Mouse (Mus musculus): ENCODE data around the gene Iqgap1.

The Iqgap1 gene

GRCm38 (mm10) chr7:80803173-80803872, 22.5 kb downstream of the Iqgap1 start:
- DNase-seq (ENCODE audit: low read depth, low spot score) = peak; percentile 92

- no peak for DNase-seq (ENCODE audit: low read depth, low spot score)
Measured at GRCm38 (mm10) chr7:80802412-80803160, 23.2 kb downstream of the Iqgap1 start.

GRCm38 (mm10) chr7:80799307-80799706, 26.5 kb downstream of the Iqgap1 start:
- DNase-seq (ENCODE audit: low read depth, low spot score) = no peak

GRCm38 (mm10) chr7:80796805-80797567, 28.8 kb downstream of the Iqgap1 start:
- DNase-seq (ENCODE audit: low read depth, low spot score) = no peak

- DNase-seq (ENCODE audit: low read depth, low spot score) = no peak
Measured at GRCm38 (mm10) chr7:80796258-80796657, 29.5 kb downstream of the Iqgap1 start.

- DNase-seq (ENCODE audit: low read depth, low spot score) = no peak
Measured at GRCm38 (mm10) chr7:80789534-80789933, 36.2 kb downstream of the Iqgap1 start.

GRCm38 (mm10) chr7:80789061-80789460, 36.7 kb downstream of the Iqgap1 start:
- DNase-seq (ENCODE audit: low read depth, low spot score) = no peak

- DNase-seq (ENCODE audit: low read depth, low spot score) = no peak
Measured at GRCm38 (mm10) chr7:80788002-80788401, 37.8 kb downstream of the Iqgap1 start.

- no peak for DNase-seq (ENCODE audit: low read depth, low spot score)
Measured at GRCm38 (mm10) chr7:80786746-80787145, 39.0 kb downstream of the Iqgap1 start.

- no peak for DNase-seq (ENCODE audit: low read depth, low spot score)
Measured at GRCm38 (mm10) chr7:80783841-80784240, 41.9 kb downstream of the Iqgap1 start.

GRCm38 (mm10) chr7:80782155-80783109, 43.3 kb downstream of the Iqgap1 start:
- DNase-seq (ENCODE audit: low read depth, low spot score) = no peak

GRCm38 (mm10) chr7:80781444-80782120, 44.2 kb downstream of the Iqgap1 start:
- no peak for DNase-seq (ENCODE audit: low read depth, low spot score)

- no peak for DNase-seq (ENCODE audit: low read depth, low spot score)
Measured at GRCm38 (mm10) chr7:80778958-80779669, 46.7 kb downstream of the Iqgap1 start.

GRCm38 (mm10) chr7:80778376-80778775, 47.4 kb downstream of the Iqgap1 start:
- DNase-seq (ENCODE audit: low read depth, low spot score) = no peak

- no peak for DNase-seq (ENCODE audit: low read depth, low spot score)
Measured at GRCm38 (mm10) chr7:80777151-80777550, 48.6 kb downstream of the Iqgap1 start.

- no peak for DNase-seq (ENCODE audit: low read depth, low spot score)
Measured at GRCm38 (mm10) chr7:80776090-80776489, 49.7 kb downstream of the Iqgap1 start.

GRCm38 (mm10) chr7:80775448-80775904, 50.3 kb downstream of the Iqgap1 start:
- DNase-seq (ENCODE audit: low read depth, low spot score) = no peak

- DNase-seq (ENCODE audit: low read depth, low spot score) = no peak
Measured at GRCm38 (mm10) chr7:80774615-80775447, 50.9 kb downstream of the Iqgap1 start.

All from retina, postnatal 7 days (tissue).